Mouse (Mus musculus): ENCODE measurements at regions not wholly inside any gene's neighbourhood (a gene's known extent, or its start where the extent isn't known, plus 50 kb on each side); places are given as distances from the start of the nearest gene placed in this dataset.

DNA sequence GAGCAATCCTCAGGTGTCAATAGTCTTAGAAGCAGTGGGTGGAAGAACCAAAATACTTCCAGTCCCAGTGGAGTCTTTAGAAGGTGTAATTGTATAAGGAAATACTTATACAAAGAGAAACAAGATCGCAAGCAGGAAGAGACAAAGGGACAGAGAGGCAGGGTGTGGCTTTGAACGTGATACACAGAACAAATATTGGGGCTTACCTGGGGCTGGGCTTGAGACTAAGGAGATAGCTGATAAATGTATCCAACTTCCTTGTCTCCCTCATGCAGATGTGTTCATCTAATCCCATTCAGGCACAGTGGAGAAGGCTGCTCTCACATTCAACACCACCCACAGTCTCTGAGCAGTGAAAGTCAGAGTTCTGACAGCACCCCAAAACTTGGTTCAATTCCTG lies 331.9 kb upstream of the Igfbp3 start:
- no peak for TF ChIP-seq POLR2A (IDR thresholded peaks at IDR 0.05; ENCODE audit: borderline replicate concordance, insufficient read depth, low read length)
- no peak for TF ChIP-seq CTCF (IDR thresholded peaks at IDR 0.05; ENCODE audit: borderline replicate concordance, insufficient read depth, low read depth, low read length)

Measured in cerebellum, adult 2 months (tissue).